Mouse (Mus musculus) lung, postnatal 0 days (tissue): ENCODE measurements around the gene Asb18.

Experiments used
- CTCF ChIP-seq: IDR thresholded peaks from 2 replicates; pipeline ENCODE4 v1.5.1; 2016; ENCODE audit warnings: antibody characterized with exemption, mild to moderate bottlenecking
- EP300 ChIP-seq: IDR thresholded peaks from 2 replicates; pipeline ENCODE4 v1.6.1; 2016; ENCODE audit warnings: antibody characterized with exemption, mild to moderate bottlenecking, control low read depth

- no peak for TF ChIP-seq CTCF
- TF ChIP-seq EP300, result no peak
Measured at GRCm38 (mm10) chr1:89998696-89999095, 15.8 kb downstream of the Asb18 start.
